Mouse (Mus musculus) ES-Bruce4 (cell line): ENCODE data around the gene Gsx1. TPM values are rescaled to one million over a fixed set of nuclear protein-coding genes. Genes with fewer than 3 reads are reported as not detected.
A peak's percentile ranks its signal among the peaks of the same experiment; 100 is the strongest.

Source experiments
- H3K27ac ChIP-seq: 2 replicates; pipeline ENCODE4 v1.5.1; 2012; ENCODE audit warnings: low read length, inconsistent platforms; ENCODE audit not compliant: insufficient read depth
- H3K27me3 ChIP-seq: 2 replicates; pipeline ENCODE4 v1.6.1; 2012; ENCODE audit warnings: mild to moderate bottlenecking, low read length, inconsistent platforms; ENCODE audit not compliant: control insufficient read depth, poor library complexity, insufficient read depth, severe bottlenecking
- H3K36me3 ChIP-seq: 2 replicates; pipeline ENCODE4 v1.6.1; 2012; ENCODE audit warnings: inconsistent platforms, mild to moderate bottlenecking, low read length, moderate library complexity; ENCODE audit not compliant: control insufficient read depth, poor library complexity, insufficient read depth, severe bottlenecking
- H3K4me1 ChIP-seq: one replicate; pipeline ENCODE4 v1.8.1; 2011; ENCODE audit warnings: low read length; ENCODE audit not compliant: control insufficient read depth, insufficient read depth
- H3K4me3 ChIP-seq: 2 replicates; pipeline ENCODE4 v1.5.1; 2011; ENCODE audit warnings: low read depth, mild to moderate bottlenecking, low read length
- H3K9ac ChIP-seq: 2 replicates; pipeline ENCODE4 v1.6.1; 2012; ENCODE audit warnings: low read depth, mild to moderate bottlenecking, inconsistent platforms; ENCODE audit not compliant: poor library complexity, severe bottlenecking
- H3K9me3 ChIP-seq: replicated peaks from 2 replicates; pipeline ENCODE4 v1.6.1; 2012; ENCODE audit warnings: mild to moderate bottlenecking, low read length, inconsistent platforms; ENCODE audit not compliant: control insufficient read depth, poor library complexity, insufficient read depth, severe bottlenecking
- CTCF ChIP-seq: IDR thresholded peaks from one replicate; pipeline ENCODE4 v1.8.1; 2011; ENCODE audit warnings: low read depth, low read length
- EP300 ChIP-seq: IDR thresholded peaks from 2 replicates; pipeline ENCODE4 v1.6.1; 2011; ENCODE audit warnings: low read depth, low read length; ENCODE audit not compliant: insufficient read depth
- POLR2A ChIP-seq: IDR thresholded peaks from one replicate; pipeline ENCODE4 v1.8.1; 2011; ENCODE audit warnings: low read length; ENCODE audit not compliant: insufficient read depth
- polyA plus RNA-seq: library from polyadenylated mRNA; stranded (reverse); fragments of >200 nt; gene quantifications from 2 replicates; pipeline ENCODE4 v1.2.4, GENCODE M21; 2011; ENCODE audit warnings: low read depth; ENCODE audit not compliant: missing spikeins, insufficient read depth, insufficient read length

Gsx1 gene
- polyA plus RNA-seq, 1 experiment = not detected

DNA sequence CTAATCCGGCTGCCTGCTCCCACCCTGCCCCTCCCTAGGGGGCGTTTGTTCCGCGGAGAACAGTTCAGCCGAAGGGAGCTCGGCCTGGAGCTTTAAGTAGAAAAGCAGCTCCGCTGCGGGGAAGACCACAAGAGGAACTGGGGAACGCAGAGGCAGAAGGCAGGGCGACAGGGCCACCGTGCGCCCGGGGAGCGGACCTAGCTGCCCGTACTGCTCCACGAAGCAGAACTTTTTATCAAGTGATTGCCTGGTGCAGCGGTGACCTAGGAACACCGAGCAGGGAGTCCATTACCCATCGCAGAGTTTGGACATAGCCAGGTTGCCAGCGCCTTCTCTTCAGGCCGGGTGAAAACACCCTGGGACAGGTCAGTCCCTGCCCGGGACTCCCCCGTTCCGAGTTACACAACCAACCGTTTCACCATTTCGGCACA lies 2.5 kb upstream of the Gsx1 start:
- peak; percentile 15 for TF ChIP-seq CTCF
- TF ChIP-seq POLR2A = no peak
- TF ChIP-seq EP300 = no peak
- peak overlapping the region; percentile 58 for H3K4me3 ChIP-seq
- peak overlapping the region; percentile 7; the same call in 1 of the 2 replicates for H3K9ac ChIP-seq
- no peaks in the 10 kb centered on the region for H3K36me3 ChIP-seq
- peaks cover 30% of the 10 kb centered on the region for H3K27me3 ChIP-seq
- H3K4me1 ChIP-seq = no peaks in the 10 kb centered on the region
- H3K9me3 ChIP-seq = 0 out of 2 replicates have a peak, but pooled peaks cover 3% of the 10 kb centered on the region
- no peak overlapping the region for H3K27ac ChIP-seq

DNA sequence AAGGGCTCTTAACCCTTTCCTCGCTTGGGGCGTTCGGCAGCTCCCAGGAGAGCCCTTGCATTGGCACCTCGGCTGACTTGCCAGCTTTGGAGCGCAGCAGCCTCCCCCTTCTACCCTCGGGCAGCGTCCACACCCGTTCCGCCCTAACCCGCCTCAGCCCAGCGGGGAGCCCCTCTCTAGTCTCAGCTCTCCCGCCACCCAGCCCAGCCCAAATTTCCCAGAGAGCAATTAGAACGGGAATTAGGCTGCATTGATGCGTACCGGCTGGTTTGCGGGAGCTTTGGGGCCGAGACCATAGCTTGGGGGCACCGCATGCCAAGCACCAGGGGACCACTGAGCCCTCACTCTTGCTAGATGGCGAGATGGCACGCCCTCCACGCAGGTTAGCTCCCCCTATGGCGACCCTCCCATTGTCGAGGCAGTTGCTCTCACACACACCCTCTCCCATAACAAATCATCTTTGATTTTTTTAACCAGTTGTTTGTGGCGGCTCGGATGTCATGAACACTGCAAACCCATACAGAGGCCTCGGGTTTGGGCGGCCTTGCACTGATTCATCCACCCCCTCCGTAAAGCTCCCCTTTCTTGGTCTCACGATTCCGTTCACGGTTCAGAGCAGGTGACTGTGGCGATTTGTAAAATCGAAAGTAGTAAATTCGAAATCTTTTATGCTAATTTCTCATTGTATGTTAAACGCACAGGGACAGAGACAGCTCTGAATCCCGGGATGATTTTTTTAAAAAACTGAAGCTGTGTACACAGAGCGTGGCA lies 1.5 kb upstream of the Gsx1 start:
- Histone ChIP-seq H3K27me3 (peaks cover 35% of the 10 kb centered on the region), H3K4me1 (peaks cover 4% of the 10 kb centered on the region), H3K36me3 (no peaks in the 10 kb centered on the region), H3K9ac (no peak overlapping the region), H3K4me3 (peak overlapping the region; percentile 47), H3K27ac (no peak overlapping the region), H3K9me3 (0 out of 2 replicates have a peak, but pooled peaks cover 3% of the 10 kb centered on the region)
- TF ChIP-seq EP300 (0 out of 2 replicates have a peak, but pooled peaks have one; percentile 23), CTCF (no peak)

DNA sequence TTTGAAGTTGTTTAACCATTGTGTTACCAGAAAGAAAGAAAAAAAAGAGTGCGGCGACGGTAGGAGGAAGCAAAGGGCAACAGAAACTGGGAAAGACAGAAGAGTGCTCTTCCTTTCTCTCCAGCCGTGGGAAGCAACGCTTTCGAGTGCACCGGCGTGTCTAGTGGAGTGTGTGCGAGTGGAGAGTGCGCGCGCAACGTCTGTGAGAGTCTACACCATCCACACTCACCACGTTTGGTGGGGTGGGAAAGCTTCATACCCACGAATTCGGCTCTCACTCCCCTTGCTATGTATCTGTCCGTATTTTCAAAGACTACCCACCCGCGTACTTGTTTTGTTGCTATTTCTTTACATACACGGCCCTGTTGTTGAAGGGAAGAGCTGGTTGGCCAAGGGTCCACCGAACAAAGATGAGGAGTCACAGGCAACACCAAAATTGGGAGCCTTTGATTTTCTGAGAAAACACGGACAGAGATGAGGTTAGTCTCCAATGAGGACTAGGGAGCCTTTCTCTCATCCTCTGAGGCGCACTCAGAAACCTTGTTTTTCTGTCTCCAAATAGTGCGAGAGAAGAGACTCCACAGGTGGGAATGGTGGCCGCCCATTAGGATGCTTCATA lies 835 bp upstream of the Gsx1 start:
- Histone ChIP-seq H3K4me3 (peak overlapping the region; percentile 6), H3K9ac (no peak overlapping the region), H3K9me3 (0 out of 2 replicates have a peak, but pooled peaks cover 3% of the 10 kb centered on the region), H3K27me3 (peaks cover 35% of the 10 kb centered on the region), H3K27ac (no peak overlapping the region), H3K4me1 (peaks cover 4% of the 10 kb centered on the region), H3K36me3 (no peaks in the 10 kb centered on the region)
- no peak for TF ChIP-seq CTCF
- TF ChIP-seq POLR2A = no peak
- no peak for TF ChIP-seq EP300

DNA sequence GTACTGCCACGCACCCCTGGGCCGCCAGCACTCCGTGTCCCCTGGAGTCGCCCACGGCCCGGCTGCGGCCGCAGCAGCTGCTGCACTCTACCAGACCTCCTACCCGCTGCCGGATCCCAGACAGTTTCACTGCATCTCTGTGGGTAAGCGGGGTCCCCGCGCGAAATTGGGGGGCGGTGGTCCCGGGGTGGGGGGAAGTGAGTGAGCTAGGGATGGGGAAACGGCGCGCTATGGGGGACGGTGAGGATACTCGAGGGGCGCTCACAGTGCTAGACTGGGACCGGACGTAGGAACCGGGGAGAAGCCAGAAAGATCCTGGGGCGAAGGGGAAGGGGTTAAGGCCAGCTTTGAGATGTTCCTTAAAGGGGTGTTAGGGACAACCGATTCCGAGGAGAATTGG lies 660 bp downstream of the Gsx1 start:
- no peaks in the 10 kb centered on the region for H3K36me3 ChIP-seq
- no peak overlapping the region for H3K27ac ChIP-seq
- no peaks in the 10 kb centered on the region for H3K9me3 ChIP-seq
- H3K27me3 ChIP-seq = peaks cover 35% of the 10 kb centered on the region
- TF ChIP-seq POLR2A (no peak), CTCF (no peak), EP300 (no peak)
- peak overlapping the region; percentile 20 for H3K9ac ChIP-seq
- H3K4me1 ChIP-seq = peaks cover 4% of the 10 kb centered on the region
- H3K4me3 ChIP-seq = peak overlapping the region; percentile 44

DNA sequence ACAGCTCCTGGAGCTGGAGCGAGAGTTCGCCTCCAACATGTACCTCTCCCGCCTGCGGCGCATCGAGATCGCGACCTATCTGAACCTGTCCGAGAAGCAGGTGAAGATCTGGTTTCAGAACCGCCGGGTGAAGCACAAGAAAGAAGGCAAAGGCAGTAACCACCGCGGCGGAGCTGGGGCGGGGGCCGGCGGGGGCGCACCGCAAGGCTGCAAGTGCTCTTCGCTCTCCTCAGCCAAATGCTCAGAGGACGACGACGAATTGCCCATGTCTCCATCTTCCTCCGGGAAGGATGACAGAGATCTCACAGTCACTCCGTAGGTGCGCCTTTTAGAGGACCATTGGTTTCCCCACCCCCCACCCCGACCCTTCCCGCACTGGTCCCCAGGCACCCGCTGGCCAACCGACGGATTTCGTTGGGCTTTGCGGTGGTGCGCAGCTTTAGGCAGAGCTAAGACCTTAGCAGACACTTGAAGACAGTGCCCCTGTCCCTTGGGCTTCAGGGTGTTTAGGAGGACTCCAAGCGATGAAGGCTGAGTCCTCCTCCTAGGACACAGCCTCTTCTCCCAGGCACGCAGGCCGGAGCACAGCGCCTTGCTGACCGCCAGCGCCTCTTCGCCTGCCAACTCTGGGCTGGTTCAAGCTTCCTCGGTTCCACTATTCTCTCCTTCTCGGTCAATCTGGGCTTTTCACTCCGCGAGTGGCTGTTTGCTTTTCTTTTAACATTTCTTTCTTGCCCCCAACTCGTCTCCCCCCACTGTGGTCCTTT lies 1.5 kb downstream of the Gsx1 start:
- TF ChIP-seq EP300 = no peak
- Histone ChIP-seq H3K9me3 (no peaks in the 10 kb centered on the region), H3K27ac (no peak overlapping the region), H3K4me3 (peak overlapping the region; percentile 13; the same call in 1 of the 2 replicates), H3K4me1 (peaks cover 4% of the 10 kb centered on the region), H3K36me3 (no peaks in the 10 kb centered on the region), H3K27me3 (peaks cover 35% of the 10 kb centered on the region), H3K9ac (no peak overlapping the region)

DNA sequence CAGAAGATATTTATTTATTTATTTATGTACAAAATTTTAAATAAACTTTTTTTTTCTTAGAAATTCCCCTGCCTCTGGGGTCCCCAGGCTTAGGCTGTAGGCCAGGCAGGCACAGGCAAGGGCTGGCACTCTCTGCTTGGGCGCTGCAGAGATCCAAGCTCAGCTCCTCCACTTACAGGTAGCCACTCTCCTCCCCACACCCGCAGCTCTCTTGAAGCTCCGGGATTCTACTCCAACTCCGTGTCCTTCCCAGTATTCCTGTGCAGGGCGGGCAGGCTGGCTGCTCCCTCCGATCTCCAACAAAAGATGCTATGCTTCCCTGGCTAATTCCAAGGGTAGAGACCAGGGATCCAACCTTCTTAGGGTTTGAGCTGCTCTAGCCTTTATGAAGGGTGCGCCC lies 2.4 kb downstream of the Gsx1 start:
- TF ChIP-seq POLR2A = no peak
- no peak for TF ChIP-seq CTCF
- TF ChIP-seq EP300 = no peak
- H3K4me3 ChIP-seq = no peak overlapping the region
- no peaks in the 10 kb centered on the region for H3K9me3 ChIP-seq
- H3K36me3 ChIP-seq = no peaks in the 10 kb centered on the region
- no peak overlapping the region for H3K27ac ChIP-seq
- peaks cover 35% of the 10 kb centered on the region for H3K27me3 ChIP-seq
- H3K9ac ChIP-seq = no peak overlapping the region
- H3K4me1 ChIP-seq = peaks cover 4% of the 10 kb centered on the region
